Mouse (Mus musculus) adrenal gland, postnatal 14 days (tissue): Measurements from ENCODE around the gene Samd4b. TPM values are rescaled to one million over a fixed set of nuclear protein-coding genes. Genes with fewer than 3 reads are reported as not detected.
A peak's percentile ranks its signal among the peaks of the same experiment; 100 is the strongest.

Experiments used
- DNase-seq: peaks from one replicate; pipeline ENCODE4 v3.0.0; 2021; ENCODE audit warnings: mixed read lengths
- total RNA-seq: library from RNA; stranded (reverse); gene quantifications from 2 replicates; pipeline ENCODE4 v1.2.3, GENCODE M21; 2021

The Samd4b gene
- total RNA-seq, 1 experiment from 2014 or later: 56.3 TPM

GRCm38 (mm10) chr7:28591862-28592261 is 6.1 kb downstream of the Samd4b start:
- no peak for DNase-seq

- no peak for DNase-seq
These were observed 10.3 kb downstream of the Samd4b start for GRCm38 (mm10) chr7:28587644-28588043.

GRCm38 (mm10) chr7:28586663-28587411 is 11.1 kb downstream of the Samd4b start:
- peak; percentile 82 for DNase-seq

GRCm38 (mm10) chr7:28585001-28585400 is 12.9 kb downstream of the Samd4b start:
- no peak for DNase-seq

- no peak for DNase-seq
These were observed 13.5 kb downstream of the Samd4b start for GRCm38 (mm10) chr7:28584468-28584867.

- no peak for DNase-seq
These were observed 14.2 kb downstream of the Samd4b start for GRCm38 (mm10) chr7:28583570-28584344.

- DNase-seq: no peak
These were observed 15.1 kb downstream of the Samd4b start for GRCm38 (mm10) chr7:28582841-28583240.

- no peak for DNase-seq
These were observed 16.2 kb downstream of the Samd4b start for GRCm38 (mm10) chr7:28581721-28582120.

- DNase-seq: no peak
These were observed 18.1 kb downstream of the Samd4b start for GRCm38 (mm10) chr7:28579826-28580225.

GRCm38 (mm10) chr7:28578543-28579053 is 19.3 kb downstream of the Samd4b start:
- DNase-seq: peak; percentile 47

GRCm38 (mm10) chr7:28577826-28578542 is 20.0 kb downstream of the Samd4b start:
- peak; percentile 49 for DNase-seq

GRCm38 (mm10) chr7:28576271-28576914 is 21.6 kb downstream of the Samd4b start:
- peak; percentile 63 for DNase-seq

GRCm38 (mm10) chr7:28575597-28575996 is 22.3 kb downstream of the Samd4b start:
- no peak for DNase-seq

GRCm38 (mm10) chr7:28573236-28573635 is 24.7 kb downstream of the Samd4b start:
- no peak for DNase-seq

- DNase-seq: no peak
These were observed 25.3 kb downstream of the Samd4b start for GRCm38 (mm10) chr7:28572689-28573088.

GRCm38 (mm10) chr7:28570982-28571682 is 26.8 kb downstream of the Samd4b start:
- DNase-seq: peak; percentile 73

- DNase-seq: peak; percentile 65
These were observed 27.5 kb downstream of the Samd4b start for GRCm38 (mm10) chr7:28570291-28570981.

- peak; percentile 80 for DNase-seq
These were observed 29.7 kb downstream of the Samd4b start for GRCm38 (mm10) chr7:28568253-28568652.

- DNase-seq: no peak
These were observed 30.4 kb downstream of the Samd4b start for GRCm38 (mm10) chr7:28567539-28567938.

- DNase-seq: no peak
These were observed 32.5 kb downstream of the Samd4b start for GRCm38 (mm10) chr7:28565407-28565806.

GRCm38 (mm10) chr7:28562951-28563350 is 35.0 kb downstream of the Samd4b start:
- no peak for DNase-seq
